Mouse (Mus musculus): ENCODE data around the gene Tnfrsf19. TPM values are rescaled to one million over a fixed set of nuclear protein-coding genes. Genes with fewer than 3 reads are reported as not detected.

Tnfrsf19 gene
- total and polyA plus RNA-seq, 3 experiments: 2.2 to 4.3 (median 3.7) TPM

DNA sequence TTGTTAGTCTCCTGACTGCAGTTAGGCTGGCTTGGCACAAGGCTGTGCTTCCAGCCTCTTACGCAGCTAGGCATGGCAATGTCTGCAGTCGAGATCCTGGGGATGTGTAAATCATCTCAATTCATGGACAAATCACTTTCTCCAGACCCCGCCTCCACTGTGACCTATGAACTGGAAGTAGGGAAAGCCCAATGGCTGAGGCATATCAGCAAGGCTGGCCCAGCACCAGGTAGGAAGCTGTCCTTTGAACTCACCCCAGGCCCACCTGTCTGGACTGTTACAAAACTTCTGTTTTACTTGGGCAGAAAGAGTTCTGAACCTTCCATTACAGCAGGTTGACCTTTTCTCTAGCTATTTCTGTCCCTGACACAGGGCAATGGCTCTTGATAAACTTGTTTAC is 70.6 kb downstream of the Tnfrsf19 start:
- TF ChIP-seq EP300 (IDR thresholded peaks at IDR 0.05; ENCODE audit: insufficient read depth, low read depth, low read length) (no peak), CTCF (IDR thresholded peaks at IDR 0.05) (no peak), POLR2A (IDR thresholded peaks at IDR 0.05; ENCODE audit: insufficient read depth, low read depth, low read length) (no peak)
- no peak overlapping the region for H3K4me3 ChIP-seq
- no peaks in the 10 kb centered on the region; the same call in 1 of the 2 replicates for H3K4me1 ChIP-seq (ENCODE audit: control insufficient read depth, insufficient read depth, low read length)
- H3K79me2 ChIP-seq (replicated peaks; ENCODE audit: control insufficient read depth, insufficient read depth, low read length): no peaks in the 10 kb centered on the region
- H3K27me3 ChIP-seq (ENCODE audit: control insufficient read depth, insufficient read depth, low read length): no peaks in the 10 kb centered on the region
- H3K36me3 ChIP-seq (ENCODE audit: control insufficient read depth, insufficient read depth, low read length): no peaks in the 10 kb centered on the region
- H3K27ac ChIP-seq: no peak overlapping the region
- DNase-seq: no peak
- H3K9ac ChIP-seq (ENCODE audit: low read depth, low read length): no peak overlapping the region
- WGBS: 88% methylated on average over 3 of the region's 3 CpGs
- intact Hi-C loops (cut with DNase I): no loop called here

GRCm38 (mm10) chr14:60970961-60971360 is 75.3 kb downstream of the Tnfrsf19 start:
- TF ChIP-seq POLR2A (IDR thresholded peaks at IDR 0.05; ENCODE audit: insufficient read depth, low read depth, low read length) (no peak), CTCF (IDR thresholded peaks at IDR 0.05) (no peak), EP300 (IDR thresholded peaks at IDR 0.05; ENCODE audit: insufficient read depth, low read depth, low read length) (no peak)
- intact Hi-C loops (cut with DNase I): no loop called here
- WGBS: 84% methylated on average over 9 of the region's 9 CpGs

GRCm38 (mm10) chr14:60966061-60966460 is 80.2 kb downstream of the Tnfrsf19 start:
- Histone ChIP-seq H3K4me1 (ENCODE audit: control insufficient read depth, insufficient read depth, low read length) (no peaks in the 10 kb centered on the region), H3K79me2 (replicated peaks; ENCODE audit: control insufficient read depth, insufficient read depth, low read length) (no peaks in the 10 kb centered on the region), H3K9ac (ENCODE audit: low read depth, low read length) (no peak overlapping the region), H3K27me3 (ENCODE audit: control insufficient read depth, insufficient read depth, low read length) (no peaks in the 10 kb centered on the region), H3K27ac (no peak overlapping the region), H3K36me3 (ENCODE audit: control insufficient read depth, insufficient read depth, low read length) (no peaks in the 10 kb centered on the region), H3K4me3 (no peak overlapping the region)
- no peak for TF ChIP-seq CTCF (IDR thresholded peaks at IDR 0.05)
- no peak for TF ChIP-seq POLR2A (IDR thresholded peaks at IDR 0.05; ENCODE audit: insufficient read depth, low read depth, low read length)
- TF ChIP-seq EP300 (IDR thresholded peaks at IDR 0.05; ENCODE audit: insufficient read depth, low read depth, low read length): no peak
- no peak for DNase-seq
- intact Hi-C loops (cut with DNase I): no loop called here
- 88% methylated on average over 4 of the region's 4 CpGs for WGBS

More at GRCm38 (mm10) chr14:60970961-60971360, 75.3 kb downstream of the Tnfrsf19 start:
- no peaks in the 10 kb centered on the region for H3K79me2 ChIP-seq (replicated peaks; ENCODE audit: control insufficient read depth, insufficient read depth, low read length)
- H3K27ac ChIP-seq: no peak overlapping the region
- no peak overlapping the region for H3K9ac ChIP-seq (ENCODE audit: low read depth, low read length)
- no peak for DNase-seq
- no peaks in the 10 kb centered on the region; the same call in 1 of the 2 replicates for H3K4me1 ChIP-seq (ENCODE audit: control insufficient read depth, insufficient read depth, low read length)
- H3K27me3 ChIP-seq (ENCODE audit: control insufficient read depth, insufficient read depth, low read length): no peaks in the 10 kb centered on the region
- no peak overlapping the region for H3K4me3 ChIP-seq
- H3K36me3 ChIP-seq (ENCODE audit: control insufficient read depth, insufficient read depth, low read length): no peaks in the 10 kb centered on the region

DNA sequence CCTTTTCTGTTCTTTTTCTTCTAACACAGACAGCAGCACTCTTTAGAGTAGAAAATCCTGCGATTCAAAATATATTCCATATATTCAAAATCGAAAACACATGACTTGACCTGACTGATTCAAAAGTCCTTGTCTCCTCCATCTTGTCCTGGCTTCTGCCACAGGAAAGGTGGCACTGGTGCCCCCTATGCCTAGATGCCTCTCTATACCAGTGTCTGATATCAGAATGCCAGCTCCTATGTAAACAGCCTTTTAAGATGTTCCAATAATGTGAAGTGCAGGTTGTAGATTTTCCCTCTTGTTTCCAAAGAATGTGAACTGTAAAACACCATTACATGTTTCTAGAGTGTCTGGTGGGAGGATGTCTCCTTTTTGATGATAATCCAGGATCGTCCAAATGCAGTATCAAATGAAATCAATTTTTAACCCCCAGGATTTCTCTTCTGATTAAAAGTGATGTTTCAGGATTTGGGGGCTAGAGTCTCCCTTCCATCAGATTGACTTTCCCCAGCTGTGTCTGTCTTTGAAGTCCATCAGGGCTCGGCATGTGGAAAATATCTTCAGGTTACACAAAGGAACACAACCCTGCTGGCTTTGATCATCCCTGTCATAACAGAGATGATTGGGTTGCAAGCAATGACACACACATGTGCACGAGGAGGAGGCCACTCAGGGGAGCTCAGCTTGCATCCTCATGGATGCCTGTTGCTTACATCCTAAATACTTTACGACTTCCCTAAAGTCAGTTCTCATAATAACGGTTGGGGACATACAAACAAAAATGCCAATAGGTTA is 82.1 kb downstream of the Tnfrsf19 start:
- H3K27ac ChIP-seq: no peak overlapping the region
- no peaks in the 10 kb centered on the region for H3K36me3 ChIP-seq (ENCODE audit: control insufficient read depth, insufficient read depth, low read length)
- no peak overlapping the region for H3K4me3 ChIP-seq
- H3K27me3 ChIP-seq (ENCODE audit: control insufficient read depth, insufficient read depth, low read length): no peaks in the 10 kb centered on the region
- 89% methylated on average over 7 of the region's 7 CpGs for whole genome bisulfite sequencing
- intact Hi-C loops (cut with DNase I): no loop called here
- TF ChIP-seq CTCF (IDR thresholded peaks at IDR 0.05) (no peak), POLR2A (IDR thresholded peaks at IDR 0.05; ENCODE audit: insufficient read depth, low read depth, low read length) (no peak), EP300 (IDR thresholded peaks at IDR 0.05; ENCODE audit: insufficient read depth, low read depth, low read length) (no peak)
- no peak for DNase-seq
- no peaks in the 10 kb centered on the region for H3K79me2 ChIP-seq (replicated peaks; ENCODE audit: control insufficient read depth, insufficient read depth, low read length)
- H3K9ac ChIP-seq (ENCODE audit: low read depth, low read length): no peak overlapping the region
- no peaks in the 10 kb centered on the region for H3K4me1 ChIP-seq (ENCODE audit: control insufficient read depth, insufficient read depth, low read length)

- Histone ChIP-seq H3K4me3 (no peak overlapping the region), H3K27me3 (ENCODE audit: control insufficient read depth, insufficient read depth, low read length) (no peaks in the 10 kb centered on the region), H3K36me3 (ENCODE audit: control insufficient read depth, insufficient read depth, low read length) (no peaks in the 10 kb centered on the region), H3K4me1 (ENCODE audit: control insufficient read depth, insufficient read depth, low read length) (no peaks in the 10 kb centered on the region), H3K79me2 (replicated peaks; ENCODE audit: control insufficient read depth, insufficient read depth, low read length) (no peaks in the 10 kb centered on the region), H3K27ac (no peak overlapping the region), H3K9ac (ENCODE audit: low read depth, low read length) (no peak overlapping the region)
- TF ChIP-seq POLR2A (IDR thresholded peaks at IDR 0.05; ENCODE audit: insufficient read depth, low read depth, low read length) (no peak), EP300 (IDR thresholded peaks at IDR 0.05; ENCODE audit: insufficient read depth, low read depth, low read length) (no peak), CTCF (IDR thresholded peaks at IDR 0.05) (no peak)
- no peak for DNase-seq
- intact Hi-C loops (cut with DNase I): no loop called here
These were observed 88.6 kb downstream of the Tnfrsf19 start for GRCm38 (mm10) chr14:60957611-60958157.

GRCm38 (mm10) chr14:60937481-60938039 is 108.7 kb downstream of the Tnfrsf19 start:
- Histone ChIP-seq H3K27me3 (ENCODE audit: control insufficient read depth, insufficient read depth, low read length) (no peaks in the 10 kb centered on the region), H3K9ac (ENCODE audit: low read depth, low read length) (no peak overlapping the region), H3K27ac (no peak overlapping the region), H3K79me2 (replicated peaks; ENCODE audit: control insufficient read depth, insufficient read depth, low read length) (no peaks in the 10 kb centered on the region), H3K4me3 (no peak overlapping the region), H3K4me1 (ENCODE audit: control insufficient read depth, insufficient read depth, low read length) (no peaks in the 10 kb centered on the region), H3K36me3 (ENCODE audit: control insufficient read depth, insufficient read depth, low read length) (no peaks in the 10 kb centered on the region)
- DNase-seq: no peak
- TF ChIP-seq CTCF (IDR thresholded peaks at IDR 0.05) (no peak), EP300 (IDR thresholded peaks at IDR 0.05; ENCODE audit: insufficient read depth, low read depth, low read length) (no peak), POLR2A (IDR thresholded peaks at IDR 0.05; ENCODE audit: insufficient read depth, low read depth, low read length) (no peak)
- WGBS: 93% methylated on average over 4 of the region's 4 CpGs
- intact Hi-C loops (cut with DNase I): no loop called here
